Mouse (Mus musculus): Measurements from ENCODE around the gene Mtch2. TPM values are rescaled to one million over a fixed set of nuclear protein-coding genes. Genes with fewer than 3 reads are reported as not detected.
A peak's percentile ranks its signal among the peaks of the same experiment; 100 is the strongest.

Mtch2 gene
- polyA plus RNA-seq, 1 experiment from 2014 or later, result 208 TPM

DNA sequence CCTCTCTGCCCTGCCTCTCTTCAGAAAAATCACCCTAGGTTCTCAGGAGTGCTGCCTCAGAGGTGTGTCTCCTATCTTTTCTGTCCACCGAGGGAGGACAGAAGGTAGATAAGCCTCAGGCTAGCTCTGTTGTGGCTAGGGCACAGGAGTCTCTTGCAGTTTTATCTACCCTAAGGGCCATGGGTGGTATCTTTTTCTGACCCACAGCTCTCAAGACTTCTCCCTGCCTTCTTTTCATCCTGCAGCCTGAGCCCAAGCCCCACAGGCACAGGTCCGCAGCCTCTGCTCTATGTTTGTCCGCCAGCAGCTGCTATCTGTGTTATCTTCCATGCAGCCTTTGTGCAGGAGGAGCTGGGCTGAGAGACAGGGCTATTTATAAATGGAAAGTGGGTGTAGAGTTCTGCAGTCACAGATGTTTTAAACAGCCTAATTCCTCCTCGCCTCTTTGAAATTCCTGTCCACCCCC lies 23.2 kb downstream of the Mtch2 start:
- Histone ChIP-seq H3K27ac (peak overlapping the region; percentile 48; the same call in 1 of the 2 replicates), H3K36me3 (peaks cover 18% of the 10 kb centered on the region), H3K4me2 (no peak overlapping the region), H3K27me3 (no peaks in the 10 kb centered on the region), H3K9me3 (no peaks in the 10 kb centered on the region), H3K4me1 (peaks cover 21% of the 10 kb centered on the region; the same call in 1 of the 2 replicates), H3K4me3 (no peak overlapping the region), H3K9ac (no peak overlapping the region)
- WGBS, result 12% methylated on average over 4 of the region's 4 CpGs
- peak; percentile 78; the same call in 1 of the 2 replicates for ATAC-seq (ENCODE audit: borderline replicate concordance, extremely low read depth, low FRiP score, low TSS enrichment)

DNA sequence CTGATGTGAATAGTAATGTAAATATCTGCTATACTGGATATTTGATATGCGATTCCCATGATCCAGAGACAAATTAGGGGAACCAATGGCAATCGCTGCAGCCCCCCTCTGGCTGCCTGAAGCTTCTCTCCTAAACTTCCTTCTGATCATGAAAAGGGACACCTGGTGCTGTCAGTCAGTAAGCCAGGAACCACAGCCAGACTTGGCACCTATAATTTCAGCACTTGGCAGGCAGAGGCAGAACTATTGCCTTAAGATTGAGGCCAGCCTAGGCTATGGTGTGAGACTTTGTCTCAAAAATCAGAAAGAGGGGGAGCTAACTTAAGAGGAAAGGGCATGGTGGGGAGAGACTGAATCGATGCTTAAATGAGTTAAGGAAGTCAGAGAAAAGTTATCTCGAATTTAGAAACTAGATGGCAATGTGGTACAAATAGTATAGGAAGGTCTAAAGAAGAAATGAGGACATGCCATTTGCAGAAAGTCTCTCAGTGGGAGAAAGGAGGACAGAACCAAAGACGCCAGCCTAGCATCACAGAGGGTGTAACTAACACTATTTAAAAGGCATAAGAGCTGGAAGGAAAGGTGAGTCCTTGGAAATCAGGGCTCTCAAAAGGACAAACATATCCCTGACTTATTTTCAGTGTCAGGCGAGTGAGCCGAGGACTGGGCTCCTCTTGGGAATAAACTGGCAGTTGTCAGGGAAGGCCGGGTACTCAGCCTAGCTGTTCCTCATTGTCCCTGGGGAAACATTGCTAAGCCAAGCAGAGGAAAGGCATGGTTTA lies 24.4 kb downstream of the Mtch2 start:
- WGBS, result 57% methylated on average over 8 of the region's 8 CpGs
- no peak overlapping the region for H3K9ac ChIP-seq
- ATAC-seq (ENCODE audit: borderline replicate concordance, extremely low read depth, low FRiP score, low TSS enrichment), result peak; percentile 69; the same call in 1 of the 2 replicates
- peaks cover 21% of the 10 kb centered on the region; the same call in 1 of the 2 replicates for H3K4me1 ChIP-seq
- no peak overlapping the region for H3K4me2 ChIP-seq
- H3K36me3 ChIP-seq, result peaks cover 7% of the 10 kb centered on the region
- peak overlapping the region; percentile 48 for H3K27ac ChIP-seq
- no peaks in the 10 kb centered on the region for H3K27me3 ChIP-seq
- H3K9me3 ChIP-seq, result no peaks in the 10 kb centered on the region
- H3K4me3 ChIP-seq, result no peak overlapping the region

DNA sequence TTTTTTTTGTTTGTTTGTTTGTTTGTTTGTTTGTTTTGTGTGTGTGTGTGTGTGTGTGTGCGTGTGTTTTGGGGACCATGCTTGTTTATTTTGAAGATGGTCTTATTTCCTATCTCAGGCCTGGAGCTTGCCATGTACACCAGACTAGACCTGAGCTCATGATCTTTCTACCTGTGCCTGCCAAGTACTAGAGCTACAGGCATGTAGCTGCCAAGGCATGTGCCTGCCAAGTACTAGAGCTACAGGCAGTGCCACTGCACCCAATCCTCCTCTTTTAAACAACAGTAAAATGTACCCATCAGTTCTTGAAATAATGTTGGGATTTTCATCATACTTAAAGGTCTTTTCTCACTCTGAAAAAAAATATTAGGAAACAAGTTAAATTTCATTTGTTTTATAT lies 27.1 kb downstream of the Mtch2 start:
- Histone ChIP-seq H3K36me3 (no peaks in the 10 kb centered on the region), H3K27ac (no peak overlapping the region), H3K9me3 (no peaks in the 10 kb centered on the region), H3K27me3 (no peaks in the 10 kb centered on the region), H3K9ac (no peak overlapping the region), H3K4me3 (no peak overlapping the region), H3K4me2 (no peak overlapping the region), H3K4me1 (peaks cover 26% of the 10 kb centered on the region; the same call in 1 of the 2 replicates)
- 64% methylated on average over 1 of the region's 1 CpGs for WGBS
- no peak for ATAC-seq (ENCODE audit: borderline replicate concordance, extremely low read depth, low FRiP score, low TSS enrichment)

DNA sequence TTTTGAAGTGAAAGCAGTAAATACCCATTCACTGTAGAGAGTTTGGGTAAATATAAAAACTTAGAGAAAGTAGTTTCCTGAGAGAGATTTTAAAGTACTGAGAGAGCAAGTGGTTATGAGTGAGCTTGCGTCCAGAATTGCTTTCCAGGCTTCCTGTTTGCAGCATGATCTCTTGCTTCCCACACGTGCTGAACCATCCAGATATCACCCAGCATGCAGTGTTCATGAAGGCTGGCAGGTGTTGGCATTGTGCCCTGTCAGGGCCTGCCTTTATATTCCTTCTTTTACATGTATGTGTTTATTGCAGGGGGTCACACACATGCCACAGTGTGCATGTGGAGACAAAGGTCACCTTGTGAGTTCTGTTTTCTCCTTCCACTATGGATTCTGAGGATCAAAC lies 28.3 kb downstream of the Mtch2 start:
- H3K36me3 ChIP-seq, result no peaks in the 10 kb centered on the region
- no peak for ATAC-seq (ENCODE audit: borderline replicate concordance, extremely low read depth, low FRiP score, low TSS enrichment)
- H3K4me1 ChIP-seq, result peaks cover 19% of the 10 kb centered on the region; the same call in 1 of the 2 replicates
- H3K4me2 ChIP-seq, result no peak overlapping the region
- no peak overlapping the region for H3K4me3 ChIP-seq
- H3K9me3 ChIP-seq, result no peaks in the 10 kb centered on the region
- no peak overlapping the region for H3K27ac ChIP-seq
- WGBS, result 44% methylated on average over 2 of the region's 2 CpGs
- H3K9ac ChIP-seq, result no peak overlapping the region
- no peaks in the 10 kb centered on the region for H3K27me3 ChIP-seq

DNA sequence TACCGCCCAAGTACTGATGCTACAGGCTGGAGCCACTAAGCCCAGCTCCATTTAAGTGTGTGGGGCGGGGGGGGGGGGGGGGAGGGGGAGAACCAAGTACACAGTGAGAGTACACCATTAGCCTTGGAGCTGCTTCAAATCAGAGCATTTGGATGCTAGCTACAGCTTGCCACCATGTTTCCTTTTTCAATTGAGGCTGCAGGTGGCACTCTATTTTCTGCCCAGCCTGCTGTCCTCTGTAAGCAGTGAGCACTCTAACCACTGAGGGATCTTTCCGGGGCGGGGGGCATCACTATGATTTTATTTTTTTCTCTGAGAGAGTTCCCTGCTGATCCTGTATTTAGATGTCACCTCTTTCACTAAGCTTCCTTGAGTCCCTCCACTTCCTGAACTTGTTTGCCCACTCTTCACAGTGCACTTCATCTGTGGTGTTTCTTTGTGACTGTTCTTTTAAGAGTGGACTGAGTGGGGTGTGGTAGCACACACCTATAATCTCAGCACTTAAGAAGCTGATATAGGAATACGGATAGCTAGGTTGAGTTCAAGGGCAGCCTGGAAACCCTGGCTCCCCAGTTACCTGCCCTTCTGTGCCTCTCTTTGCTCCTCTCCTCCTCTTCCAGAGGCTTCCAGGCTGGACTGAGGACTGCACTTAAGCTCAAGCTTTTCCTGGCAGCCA lies 30.8 kb downstream of the Mtch2 start:
- H3K4me1 ChIP-seq, result 0 out of 2 replicates have a peak, but pooled peaks cover 5% of the 10 kb centered on the region
- H3K36me3 ChIP-seq, result no peaks in the 10 kb centered on the region
- H3K27ac ChIP-seq, result no peak overlapping the region
- WGBS, result 44% methylated on average over 5 of the region's 5 CpGs
- no peaks in the 10 kb centered on the region for H3K9me3 ChIP-seq
- no peak overlapping the region for H3K9ac ChIP-seq
- H3K4me2 ChIP-seq, result no peak overlapping the region
- 0 out of 2 replicates have a peak, but pooled peaks have one; percentile 23 for ATAC-seq (ENCODE audit: borderline replicate concordance, extremely low read depth, low FRiP score, low TSS enrichment)
- H3K4me3 ChIP-seq, result no peak overlapping the region
- no peaks in the 10 kb centered on the region for H3K27me3 ChIP-seq

DNA sequence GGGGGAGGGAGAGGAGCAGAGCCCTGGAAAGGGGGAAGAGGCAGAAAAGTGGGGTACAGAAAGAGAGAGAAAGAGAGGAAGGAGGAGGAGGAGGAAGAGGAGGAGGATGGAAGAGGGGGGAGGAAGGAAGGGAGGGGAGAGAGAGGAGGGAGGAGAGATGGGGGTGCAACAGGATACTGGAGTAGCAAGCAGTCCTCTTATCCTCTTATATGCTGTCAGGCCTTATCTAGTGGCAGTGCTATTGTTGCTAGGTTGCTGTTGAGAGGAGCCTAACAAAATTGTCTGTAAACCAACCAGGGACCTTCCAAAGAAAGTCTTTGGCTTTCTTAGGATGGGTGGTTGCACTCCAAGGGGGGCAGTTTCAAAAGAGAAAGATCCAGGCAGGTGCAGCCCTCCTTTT lies 32.5 kb downstream of the Mtch2 start:
- Histone ChIP-seq H3K27ac (no peak overlapping the region), H3K9me3 (no peaks in the 10 kb centered on the region), H3K4me2 (no peak overlapping the region), H3K9ac (no peak overlapping the region), H3K36me3 (no peaks in the 10 kb centered on the region), H3K4me3 (no peak overlapping the region), H3K27me3 (peaks cover 6% of the 10 kb centered on the region; the same call in 1 of the 2 replicates), H3K4me1 (0 out of 2 replicates have a peak, but pooled peaks cover 5% of the 10 kb centered on the region)
- no peak for ATAC-seq (ENCODE audit: borderline replicate concordance, extremely low read depth, low FRiP score, low TSS enrichment)

DNA sequence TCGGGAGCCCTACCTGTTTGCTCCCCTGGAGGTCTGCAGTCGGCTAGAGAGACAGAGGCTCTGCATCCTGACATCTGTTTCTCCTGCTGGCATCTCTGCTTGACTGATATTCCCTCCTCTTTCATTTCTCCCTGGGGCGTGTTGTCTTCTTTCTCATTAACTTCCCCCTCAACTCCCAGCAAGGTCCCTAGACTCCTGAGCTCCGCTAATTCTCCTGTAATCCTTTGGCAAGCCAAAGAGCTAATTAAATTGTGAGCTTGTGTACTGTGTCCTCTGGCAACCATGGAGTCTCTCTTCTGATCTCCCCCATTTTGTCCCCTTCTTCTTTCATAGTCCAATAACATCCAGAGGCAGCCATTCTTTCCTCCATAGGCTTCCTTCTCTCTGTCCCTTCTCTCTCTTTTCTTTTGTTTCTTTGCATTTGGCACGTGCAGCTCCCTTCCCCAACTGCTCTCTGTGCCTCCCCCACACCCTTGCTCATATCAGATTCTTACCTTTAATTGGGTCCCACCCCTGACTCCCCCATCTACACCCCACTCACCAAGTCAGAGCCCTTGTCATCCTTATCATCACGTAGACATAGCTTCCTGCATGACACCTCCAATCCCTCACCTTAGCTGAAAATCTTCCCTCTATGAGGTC lies 33.3 kb downstream of the Mtch2 start:
- Histone ChIP-seq H3K4me2 (no peak overlapping the region), H3K4me1 (peaks cover 6% of the 10 kb centered on the region; the same call in 1 of the 2 replicates), H3K4me3 (no peak overlapping the region), H3K9ac (no peak overlapping the region), H3K36me3 (no peaks in the 10 kb centered on the region), H3K27ac (no peak overlapping the region), H3K27me3 (peaks cover 14% of the 10 kb centered on the region), H3K9me3 (no peaks in the 10 kb centered on the region)
- WGBS, result 32% methylated on average over 6 of the region's 6 CpGs
- no peak for ATAC-seq (ENCODE audit: borderline replicate concordance, extremely low read depth, low FRiP score, low TSS enrichment)

DNA sequence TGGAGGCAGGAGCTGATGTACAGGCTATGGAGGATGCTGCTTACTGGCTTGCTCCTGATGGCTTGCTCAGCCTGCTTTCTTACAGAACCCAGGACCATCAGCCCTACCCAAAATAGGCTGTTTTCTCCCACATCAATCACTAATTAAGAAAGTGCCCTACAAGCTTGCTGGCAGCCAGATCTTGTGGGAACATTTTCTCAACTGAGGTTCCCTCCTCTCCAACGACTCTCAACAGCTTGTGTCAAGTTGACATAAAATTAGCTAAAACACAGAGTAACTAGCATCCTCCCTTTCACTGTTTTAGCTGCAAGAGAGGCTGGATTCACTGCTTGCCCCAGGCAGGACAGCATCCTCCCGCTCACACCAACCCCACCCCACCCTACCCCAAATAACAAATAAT lies 34.9 kb downstream of the Mtch2 start:
- Histone ChIP-seq H3K4me2 (no peak overlapping the region), H3K9ac (no peak overlapping the region), H3K27ac (no peak overlapping the region), H3K27me3 (peaks cover 30% of the 10 kb centered on the region), H3K9me3 (no peaks in the 10 kb centered on the region), H3K36me3 (no peaks in the 10 kb centered on the region), H3K4me3 (no peak overlapping the region), H3K4me1 (peaks cover 17% of the 10 kb centered on the region)
- WGBS, result 60% methylated on average over 2 of the region's 2 CpGs
- ATAC-seq (ENCODE audit: borderline replicate concordance, extremely low read depth, low FRiP score, low TSS enrichment), result no peak

DNA sequence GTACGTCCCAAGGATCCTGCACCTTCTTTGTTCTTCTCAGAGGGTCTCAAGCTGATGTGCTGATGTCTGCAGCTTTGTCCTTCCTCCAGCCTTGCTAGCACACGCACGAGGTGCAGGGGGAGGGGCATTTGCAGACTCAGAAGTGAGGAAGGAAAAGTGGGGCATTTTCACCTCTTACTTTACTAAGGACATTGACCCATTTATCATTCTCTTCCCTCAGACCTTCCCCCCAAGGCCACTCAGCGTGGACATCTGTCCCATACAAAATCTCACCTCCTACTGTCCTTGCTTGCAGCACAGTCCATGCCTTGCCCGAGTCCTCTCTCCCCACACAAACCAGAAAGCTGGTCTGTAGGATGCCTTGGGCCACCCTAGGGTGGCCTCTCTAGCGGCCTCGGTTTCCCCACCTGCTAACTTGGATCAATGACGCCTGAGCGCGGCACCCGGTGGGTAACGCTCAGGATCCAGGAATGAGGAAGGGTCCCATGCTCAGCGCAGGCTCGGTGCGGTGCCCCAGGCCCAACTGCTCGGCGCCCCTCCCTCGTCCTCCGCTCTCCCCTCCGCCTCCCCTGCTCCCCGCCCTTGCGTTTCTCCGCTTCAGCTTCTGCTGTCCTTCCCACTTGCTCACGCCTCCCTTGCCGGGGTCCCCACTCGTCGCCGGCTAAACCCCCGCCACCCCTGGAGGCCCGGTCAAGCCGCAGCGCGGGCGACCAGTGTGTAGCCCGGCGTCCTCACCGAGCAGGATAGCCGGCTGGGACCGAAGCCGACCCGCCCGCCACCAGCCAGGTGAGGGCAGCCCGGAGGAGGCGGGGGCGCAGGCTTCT lies 38.5 kb downstream of the Mtch2 start, which contains the start of gene C1qtnf4:
C1qtnf4 (plus strand) TSS at position 643 of the 824 bp plus-strand sequence.
- ATAC-seq (ENCODE audit: borderline replicate concordance, extremely low read depth, low FRiP score, low TSS enrichment), result no peak
- Histone ChIP-seq H3K4me1 (peaks cover 26% of the 10 kb centered on the region), H3K9ac (peak within 1 kb of the TSS; percentile 20; the same call in 1 of the 2 replicates), H3K4me3 (peak within 1 kb of the TSS; percentile 44), H3K9me3 (no peaks in the 10 kb centered on the region), H3K36me3 (no peaks in the 10 kb centered on the region), H3K27ac (no peak within 1 kb of the TSS), H3K27me3 (peaks cover 66% of the 10 kb centered on the region), H3K4me2 (peak within 1 kb of the TSS; percentile 83)
- WGBS, result 2% methylated on average over 38 of the region's 45 CpGs

DNA sequence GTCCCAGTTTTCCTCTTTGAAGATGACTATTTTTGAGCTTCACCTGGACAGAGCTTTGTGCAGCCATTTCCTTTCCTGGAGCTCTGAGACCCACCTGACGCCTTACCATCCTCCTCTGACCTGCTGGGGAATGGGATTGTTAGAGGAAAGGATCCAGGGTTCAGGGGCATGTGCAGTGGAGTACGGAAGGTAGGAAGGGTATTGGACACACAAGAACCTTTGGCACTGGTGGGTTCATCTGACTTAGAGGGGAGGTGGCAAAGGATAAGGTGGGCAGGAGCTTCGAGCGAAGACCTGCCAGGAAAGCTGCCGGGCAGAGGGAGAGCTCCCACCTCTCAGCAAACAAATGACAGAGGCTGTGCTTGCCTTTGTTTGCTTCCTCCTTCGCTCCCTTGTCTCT lies 39.5 kb downstream of the Mtch2 start:
- H3K27me3 ChIP-seq, result peaks cover 74% of the 10 kb centered on the region

DNA sequence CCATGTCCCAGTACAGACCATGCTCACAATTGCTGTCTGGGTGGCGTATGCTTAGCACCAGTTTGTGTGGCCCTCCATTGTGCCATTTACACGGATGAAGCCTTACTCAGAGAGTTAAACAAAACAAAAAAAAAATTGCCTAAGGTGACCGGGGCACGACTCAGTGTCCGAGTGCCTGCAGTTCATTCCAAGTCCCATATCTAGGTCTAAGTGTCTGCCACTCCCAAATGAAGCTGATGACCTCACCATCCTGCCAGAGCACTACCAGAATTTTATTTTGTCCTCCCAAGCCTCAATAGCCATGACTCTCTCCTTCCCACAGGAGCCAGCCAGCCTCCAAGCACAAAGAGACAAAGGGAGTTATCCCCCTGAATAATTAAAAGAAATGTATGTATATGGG lies 40.7 kb downstream of the Mtch2 start:
- peaks cover 74% of the 10 kb centered on the region for H3K27me3 ChIP-seq
- H3K9ac ChIP-seq, result no peak overlapping the region
- 59% methylated on average over 5 of the region's 5 CpGs for WGBS
- no peak overlapping the region for H3K27ac ChIP-seq
- H3K36me3 ChIP-seq, result no peaks in the 10 kb centered on the region
- ATAC-seq (ENCODE audit: borderline replicate concordance, extremely low read depth, low FRiP score, low TSS enrichment), result no peak
- no peak overlapping the region for H3K4me3 ChIP-seq
- no peak overlapping the region for H3K4me2 ChIP-seq
- H3K4me1 ChIP-seq, result peaks cover 26% of the 10 kb centered on the region
- H3K9me3 ChIP-seq, result no peaks in the 10 kb centered on the region

More for the DNA sequence above, 39.5 kb downstream of the Mtch2 start:
- Histone ChIP-seq H3K36me3 (no peaks in the 10 kb centered on the region), H3K9ac (no peak overlapping the region), H3K9me3 (no peaks in the 10 kb centered on the region), H3K4me3 (no peak overlapping the region), H3K4me1 (peaks cover 26% of the 10 kb centered on the region), H3K4me2 (peak overlapping the region; percentile 83; the same call in 1 of the 2 replicates), H3K27ac (no peak overlapping the region)
- no peak for ATAC-seq (ENCODE audit: borderline replicate concordance, extremely low read depth, low FRiP score, low TSS enrichment)
- 37% methylated on average over 6 of the region's 6 CpGs for WGBS
